In genomic region chr1:37512961-37513431, GRCm38 (mm10) we compare ENCODE assay signal across 8 mouse cellular contexts. TPM values are rescaled to one million over a fixed set of nuclear protein-coding genes. Genes with fewer than 3 reads are reported as not detected.
DNase-seq lines count a peak whose midpoint lies in the region; ATAC-seq and TF ChIP-seq lines count a peak whose summit lies in the region.

No protein-coding gene starts in this region.

- intact Hi-C loops in left cerebral cortex, postnatal 4 days (cut with DNase I) = no loop called here
- intact Hi-C loops in left cerebral cortex, adult 2 months (cut with DNase I) = no loop called here

- 0 out of 2 replicates have a peak, but pooled peaks have one; percentile 34 for ATAC-seq in forebrain, embryonic 16.5 days
- peak; percentile 35; the same call in 1 of the 2 replicates for ATAC-seq in embryonic facial prominence, embryonic 14.5 days (ENCODE audit: low read depth)
- peak; percentile 68 for ATAC-seq in midbrain, postnatal 0 days (ENCODE audit: low FRiP score)

- H3K9me3 ChIP-seq in forebrain, embryonic 16.5 days (ENCODE audit: control insufficient read depth, low read length) = no peaks in the 10 kb centered on the region
- no peaks in the 10 kb centered on the region for H3K9me3 ChIP-seq in forebrain, embryonic 10.5 days
- 0 out of 2 replicates have a peak, but pooled peaks cover 3% of the 10 kb centered on the region for H3K9me3 ChIP-seq in embryonic facial prominence, embryonic 14.5 days (ENCODE audit: control insufficient read depth, low read length)
- no peaks in the 10 kb centered on the region for H3K9me3 ChIP-seq in midbrain, postnatal 0 days (ENCODE audit: low read length)

- no peak overlapping the region for H3K4me2 ChIP-seq in forebrain, embryonic 16.5 days (ENCODE audit: low read length)
- H3K4me2 ChIP-seq in embryonic facial prominence, embryonic 14.5 days (ENCODE audit: low read depth, low read length) = no peak overlapping the region
- no peak overlapping the region for H3K4me2 ChIP-seq in midbrain, postnatal 0 days (ENCODE audit: low read depth, low read length, poor library complexity, severe bottlenecking)

- no peaks in the 10 kb centered on the region for H3K36me3 ChIP-seq in forebrain, embryonic 16.5 days (ENCODE audit: control insufficient read depth, insufficient read depth)
- H3K36me3 ChIP-seq in forebrain, embryonic 10.5 days (replicated peaks) = no peaks in the 10 kb centered on the region
- H3K36me3 ChIP-seq in embryonic facial prominence, embryonic 14.5 days (ENCODE audit: control insufficient read depth, insufficient read depth, low read length) = no peaks in the 10 kb centered on the region
- H3K36me3 ChIP-seq in midbrain, postnatal 0 days (ENCODE audit: insufficient read depth, low read length) = no peaks in the 10 kb centered on the region

- TF ChIP-seq CTCF in left cerebral cortex, adult 2 months (IDR thresholded peaks at IDR 0.05) = no peak
- no peak for TF ChIP-seq CTCF in midbrain, postnatal 0 days (IDR thresholded peaks at IDR 0.05)

- no peak overlapping the region for H3K4me3 ChIP-seq in forebrain, embryonic 16.5 days (replicated peaks; ENCODE audit: low read length)
- H3K4me3 ChIP-seq in forebrain, embryonic 10.5 days = no peak overlapping the region
- H3K4me3 ChIP-seq in left cerebral cortex, adult 2 months = no peak overlapping the region
- H3K4me3 ChIP-seq in embryonic facial prominence, embryonic 14.5 days (ENCODE audit: low read depth, low read length) = no peak overlapping the region
- no peak overlapping the region for H3K4me3 ChIP-seq in midbrain, postnatal 0 days (ENCODE audit: low read depth, low read length)

- H3K27ac ChIP-seq in forebrain, embryonic 16.5 days (ENCODE audit: low read length) = no peak overlapping the region
- no peak overlapping the region for H3K27ac ChIP-seq in forebrain, embryonic 10.5 days
- H3K27ac ChIP-seq in left cerebral cortex, adult 2 months = no peak overlapping the region
- peak overlapping the region; percentile 77 for H3K27ac ChIP-seq in embryonic facial prominence, embryonic 14.5 days (replicated peaks; ENCODE audit: low read depth, low read length)
- peak overlapping the region; percentile 70 for H3K27ac ChIP-seq in midbrain, postnatal 0 days (ENCODE audit: low read depth, low read length)

- H3K9ac ChIP-seq in forebrain, embryonic 16.5 days (replicated peaks; ENCODE audit: low read depth, low read length) = no peak overlapping the region
- no peak overlapping the region for H3K9ac ChIP-seq in embryonic facial prominence, embryonic 14.5 days (ENCODE audit: low read depth, low read length)
- H3K9ac ChIP-seq in midbrain, postnatal 0 days (replicated peaks; ENCODE audit: low read length, poor library complexity, severe bottlenecking) = no peak overlapping the region

- no peak for DNase-seq in forebrain, embryonic 10.5 days (ENCODE audit: extremely low spot score, low spot score)
- DNase-seq in left cerebral cortex, postnatal 4 days = peak; percentile 76
- DNase-seq in left cerebral cortex, adult 2 months (ENCODE audit: extremely low spot score in 1 of 2, low spot score in 2 of 2) = no peak
- DNase-seq in embryonic facial prominence, embryonic 14.5 days (ENCODE audit: low spot score) = no peak
- peak; percentile 78 for DNase-seq in midbrain, postnatal 0 days (ENCODE audit: low spot score)
- no peak for DNase-seq in adrenal gland, adult (ENCODE audit: inconsistent age in 2 of 2, low spot score in 1 of 2)
- no peak for DNase-seq in layer of hippocampus, adult 11-12 months (ENCODE audit: low spot score)

- 55% methylated on average over 2 of the region's 2 CpGs for WGBS in forebrain, embryonic 16.5 days
- WGBS in forebrain, embryonic 10.5 days = 86% methylated on average over 2 of the region's 2 CpGs
- WGBS in embryonic facial prominence, embryonic 14.5 days = 58% methylated on average over 2 of the region's 2 CpGs
- WGBS in midbrain, postnatal 0 days = 52% methylated on average over 2 of the region's 2 CpGs

- no peaks in the 10 kb centered on the region; the same call in 1 of the 2 replicates for H3K27me3 ChIP-seq in forebrain, embryonic 16.5 days (replicated peaks; ENCODE audit: control insufficient read depth, insufficient read depth, low read length)
- no peaks in the 10 kb centered on the region for H3K27me3 ChIP-seq in forebrain, embryonic 10.5 days (ENCODE audit: poor library complexity, severe bottlenecking)
- no peaks in the 10 kb centered on the region for H3K27me3 ChIP-seq in embryonic facial prominence, embryonic 14.5 days (replicated peaks; ENCODE audit: control insufficient read depth, insufficient read depth, low read length)
- no peaks in the 10 kb centered on the region for H3K27me3 ChIP-seq in midbrain, postnatal 0 days (ENCODE audit: insufficient read depth, low read length)

- peaks cover 15% of the 10 kb centered on the region for H3K4me1 ChIP-seq in forebrain, embryonic 16.5 days (replicated peaks; ENCODE audit: control insufficient read depth, insufficient read depth, low read length)
- peaks cover 20% of the 10 kb centered on the region for H3K4me1 ChIP-seq in forebrain, embryonic 10.5 days
- H3K4me1 ChIP-seq in embryonic facial prominence, embryonic 14.5 days (ENCODE audit: control insufficient read depth, insufficient read depth, low read length) = peaks cover 20% of the 10 kb centered on the region
- peaks cover 14% of the 10 kb centered on the region for H3K4me1 ChIP-seq in midbrain, postnatal 0 days (ENCODE audit: insufficient read depth, low read length)

RNA-seq across cellular contexts. Expression of gene Mgat4a, which starts 27.8 kb away (rescaled TPM):
- 5.8 and 9.3 TPM in 2 replicates for polyA plus RNA-seq in forebrain, embryonic 16.5 days (2015; fragmentation: Nextera tagmentation; extraction: Ambion mirVana)
- polyA plus RNA-seq in forebrain, embryonic 10.5 days (2016; fragmentation: Nextera tagmentation; extraction: Ambion mirVana) = 1.9 and 2.5 TPM in 2 replicates
- total RNA-seq in left cerebral cortex, postnatal 4 days (2021) = 10 to 100 TPM; 27.0 to 29.0 TPM
- 10 to 100 TPM; 30.1 to 32.2 TPM for total RNA-seq in left cerebral cortex, adult 2 months (2021)
- 8.4 and 8.9 TPM in 2 replicates for polyA plus RNA-seq in embryonic facial prominence, embryonic 14.5 days (2014; fragmentation: Nextera tagmentation; extraction: Ambion mirVana)
- total RNA-seq in midbrain, postnatal 0 days (2014; rRNA removed) = 27.8 and 28.1 TPM in 2 replicates
- 8.1 and 9.2 TPM in 2 replicates for polyA plus RNA-seq in midbrain, postnatal 0 days (2015; fragmentation: Nextera tagmentation; extraction: Ambion mirVana)

Comparison
In these comparisons a context has a peak if more than half of its experiments do, and no peak if none do; other contexts are left out.
1. DNase-seq: peak in left cerebral cortex, postnatal 4 days (single experiment) and midbrain, postnatal 0 days (single experiment); none in forebrain, embryonic 10.5 days (single experiment), left cerebral cortex, adult 2 months (0 of 2), embryonic facial prominence, embryonic 14.5 days (single experiment), adrenal gland, adult (0 of 2) and layer of hippocampus, adult 11-12 months (single experiment).
2. H3K27ac ChIP-seq: peak in embryonic facial prominence, embryonic 14.5 days (single experiment) and midbrain, postnatal 0 days (single experiment); none in forebrain, embryonic 16.5 days (single experiment), forebrain, embryonic 10.5 days (single experiment) and left cerebral cortex, adult 2 months (single experiment).
3. Peak in every context shown above with its lines, with median percentiles within 50 percentile points of each other: ATAC-seq.